Mouse (Mus musculus) liver, embryonic 12.5 days (tissue): ENCODE data around the gene Ace3. TPM values are rescaled to one million over a fixed set of nuclear protein-coding genes. Genes with fewer than 3 reads are reported as not detected.

ENCODE experiments used
- ATAC-seq: fragments of 200-750 bp; cut with Nextera tagmentation; 2 replicates; pipeline ENCODE4 v1.8.0; 2017; ENCODE audit warnings: moderate number of reproducible peaks, mild to moderate bottlenecking, moderate library complexity
- H3K27ac ChIP-seq: fragments of 300-500 bp; sonication (generic); 2 replicates; pipeline ENCODE4 v1.5.1; 2016; ENCODE audit warnings: mild to moderate bottlenecking
- H3K27me3 ChIP-seq: fragments of 300-500 bp; sonication (generic); replicated peaks from 2 replicates; pipeline ENCODE4 v1.6.1; 2016; ENCODE audit warnings: mild to moderate bottlenecking, moderate library complexity
- H3K36me3 ChIP-seq: fragments of 300-500 bp; sonication (generic); 2 replicates; pipeline ENCODE4 v1.6.1; 2016; ENCODE audit warnings: mild to moderate bottlenecking, moderate library complexity
- H3K4me1 ChIP-seq: fragments of 300-500 bp; sonication (generic); 2 replicates; pipeline ENCODE4 v1.6.1; 2016
- H3K4me2 ChIP-seq: fragments of 300-500 bp; sonication (generic); 2 replicates; pipeline ENCODE4 v1.6.1; 2016; ENCODE audit warnings: mild to moderate bottlenecking, moderate library complexity
- H3K4me3 ChIP-seq: fragments of 300-500 bp; sonication (generic); 2 replicates; pipeline ENCODE4 v1.5.1; 2016; ENCODE audit warnings: mild to moderate bottlenecking, moderate library complexity
- H3K9ac ChIP-seq: fragments of 300-500 bp; sonication (generic); 2 replicates; pipeline ENCODE4 v1.6.1; 2016; ENCODE audit warnings: mild to moderate bottlenecking, moderate library complexity
- H3K9me3 ChIP-seq: fragments of 300-500 bp; sonication (generic); replicated peaks from 2 replicates; pipeline ENCODE4 v1.6.1; 2016; ENCODE audit warnings: mild to moderate bottlenecking, moderate library complexity
- WGBS: fragments of 180-500 bp; shearing (Covaris S2); methylation state at CpG from one replicate; pipeline ENCODE4 v1.1.7; 2016; ENCODE audit not compliant: insufficient replicate concordance; 5-methylcytosine and 5-hydroxymethylcytosine counted together
- polyA plus RNA-seq: library from polyadenylated mRNA; unstranded; fragments of >200 nt; fragmentation: Nextera tagmentation; extraction: Ambion mirVana; gene quantifications from 2 replicates; pipeline ENCODE4 v1.2.1, GENCODE M21; 2016

The Ace3 gene
- not detected in 2 replicates for polyA plus RNA-seq

GRCm38 (mm10) chr11:105994375-105994774, at the start of gene Ace3:
Gene Ace3, plus strand, starts transcription at chr11:105994675.
- Histone ChIP-seq H3K27ac (no peak within 1 kb of the TSS), H3K36me3 (no peaks in the 10 kb centered on the region), H3K4me3 (no peak within 1 kb of the TSS), H3K9ac (no peak within 1 kb of the TSS), H3K4me1 (0 out of 2 replicates have a peak, but pooled peaks cover 3% of the 10 kb centered on the region), H3K4me2 (no peak within 1 kb of the TSS), H3K27me3 (peaks cover 17% of the 10 kb centered on the region), H3K9me3 (no peaks in the 10 kb centered on the region)
- WGBS = 85% methylated on average over 3 of the region's 3 CpGs
- ATAC-seq = no peak

- H3K4me3 ChIP-seq = peak overlapping the region; percentile 68
Observed at GRCm38 (mm10) chr11:105944770-105945672, 49.5 kb upstream of the Ace3 start.

GRCm38 (mm10) chr11:105946694-105947154, 47.8 kb upstream of the Ace3 start:
- peaks cover 58% of the 10 kb centered on the region for H3K27me3 ChIP-seq
- 15% methylated on average over 11 of the region's 11 CpGs for WGBS
- peak overlapping the region; percentile 11; the same call in 1 of the 2 replicates for H3K4me2 ChIP-seq
- peaks cover 41% of the 10 kb centered on the region for H3K4me1 ChIP-seq
- no peak overlapping the region for H3K9ac ChIP-seq
- H3K36me3 ChIP-seq = no peaks in the 10 kb centered on the region
- no peak for ATAC-seq
- H3K27ac ChIP-seq = no peak overlapping the region
- no peak overlapping the region for H3K4me3 ChIP-seq
- no peaks in the 10 kb centered on the region for H3K9me3 ChIP-seq

More at GRCm38 (mm10) chr11:105944770-105945672, 49.5 kb upstream of the Ace3 start:
- Histone ChIP-seq H3K27ac (no peak overlapping the region), H3K4me1 (peaks cover 41% of the 10 kb centered on the region), H3K9ac (peak overlapping the region; percentile 62; the same call in 1 of the 2 replicates), H3K9me3 (no peaks in the 10 kb centered on the region), H3K36me3 (no peaks in the 10 kb centered on the region), H3K27me3 (peaks cover 73% of the 10 kb centered on the region), H3K4me2 (peak overlapping the region; percentile 98)
- WGBS = 64% methylated on average over 16 of the region's 16 CpGs
- ATAC-seq = no peak

GRCm38 (mm10) chr11:105948255-105948654, 46.2 kb upstream of the Ace3 start:
- Histone ChIP-seq H3K36me3 (no peaks in the 10 kb centered on the region), H3K9me3 (no peaks in the 10 kb centered on the region), H3K4me1 (peaks cover 33% of the 10 kb centered on the region), H3K9ac (no peak overlapping the region), H3K27ac (no peak overlapping the region), H3K4me3 (no peak overlapping the region), H3K27me3 (peaks cover 55% of the 10 kb centered on the region), H3K4me2 (no peak overlapping the region)
- no peak for ATAC-seq
- 30% methylated on average over 2 of the region's 2 CpGs for WGBS

- no peaks in the 10 kb centered on the region for H3K36me3 ChIP-seq
- no peak overlapping the region for H3K4me2 ChIP-seq
- 40% methylated on average over 4 of the region's 4 CpGs for WGBS
- no peak for ATAC-seq
- peaks cover 12% of the 10 kb centered on the region for H3K4me1 ChIP-seq
- H3K27ac ChIP-seq = no peak overlapping the region
- H3K9ac ChIP-seq = no peak overlapping the region
- H3K27me3 ChIP-seq = peaks cover 33% of the 10 kb centered on the region
- H3K4me3 ChIP-seq = no peak overlapping the region
- no peaks in the 10 kb centered on the region for H3K9me3 ChIP-seq
Observed at GRCm38 (mm10) chr11:105950519-105950918, 44.0 kb upstream of the Ace3 start.

GRCm38 (mm10) chr11:105951601-105952044, 42.9 kb upstream of the Ace3 start:
- peaks cover 7% of the 10 kb centered on the region for H3K4me1 ChIP-seq
- 48% methylated on average over 3 of the region's 3 CpGs for WGBS
- ATAC-seq = no peak

GRCm38 (mm10) chr11:105952111-105952510, 42.4 kb upstream of the Ace3 start:
- H3K27me3 ChIP-seq = peaks cover 37% of the 10 kb centered on the region
- no peak overlapping the region for H3K4me2 ChIP-seq
- H3K4me1 ChIP-seq = peaks cover 2% of the 10 kb centered on the region; the same call in 1 of the 2 replicates
- H3K27ac ChIP-seq = no peak overlapping the region
- H3K36me3 ChIP-seq = no peaks in the 10 kb centered on the region
- no peak overlapping the region for H3K4me3 ChIP-seq
- 65% methylated on average over 9 of the region's 9 CpGs for WGBS
- ATAC-seq = no peak
- H3K9me3 ChIP-seq = no peaks in the 10 kb centered on the region
- H3K9ac ChIP-seq = no peak overlapping the region

More at GRCm38 (mm10) chr11:105951601-105952044, 42.9 kb upstream of the Ace3 start:
- Histone ChIP-seq H3K9me3 (no peaks in the 10 kb centered on the region), H3K4me3 (no peak overlapping the region), H3K4me2 (no peak overlapping the region), H3K27ac (no peak overlapping the region), H3K36me3 (no peaks in the 10 kb centered on the region), H3K9ac (no peak overlapping the region), H3K27me3 (peaks cover 32% of the 10 kb centered on the region)

- 56% methylated on average over 12 of the region's 12 CpGs for WGBS
- Histone ChIP-seq H3K27ac (no peak within 1 kb of the TSS), H3K4me3 (no peak within 1 kb of the TSS), H3K4me1 (no peaks in the 10 kb centered on the region), H3K9ac (no peak within 1 kb of the TSS), H3K9me3 (no peaks in the 10 kb centered on the region), H3K4me2 (no peak within 1 kb of the TSS), H3K36me3 (no peaks in the 10 kb centered on the region), H3K27me3 (peaks cover 37% of the 10 kb centered on the region)
- ATAC-seq = no peak
Observed at GRCm38 (mm10) chr11:105952911-105953386, 41.5 kb upstream of the Ace3 start, which contains the start of gene Cyb561. Gene Cyb561, minus strand, starts transcription at chr11:105953336.

GRCm38 (mm10) chr11:105953402-105953801, 41.1 kb upstream of the Ace3 start:
- ATAC-seq = no peak
- WGBS = 56% methylated on average over 6 of the region's 6 CpGs

GRCm38 (mm10) chr11:105955815-105956430, 38.6 kb upstream of the Ace3 start:
- H3K27me3 ChIP-seq = peaks cover 45% of the 10 kb centered on the region
- 83% methylated on average over 28 of the region's 28 CpGs for WGBS
- no peak overlapping the region for H3K4me3 ChIP-seq
- ATAC-seq = no peak
- H3K36me3 ChIP-seq = no peaks in the 10 kb centered on the region
- H3K27ac ChIP-seq = no peak overlapping the region
- no peak overlapping the region for H3K9ac ChIP-seq
- H3K9me3 ChIP-seq = no peaks in the 10 kb centered on the region
- peaks cover 8% of the 10 kb centered on the region for H3K4me1 ChIP-seq
- H3K4me2 ChIP-seq = no peak overlapping the region

More at GRCm38 (mm10) chr11:105953402-105953801, 41.1 kb upstream of the Ace3 start:
- peaks cover 40% of the 10 kb centered on the region for H3K27me3 ChIP-seq
- H3K9ac ChIP-seq = no peak overlapping the region
- no peak overlapping the region for H3K4me2 ChIP-seq
- no peaks in the 10 kb centered on the region for H3K9me3 ChIP-seq
- H3K4me1 ChIP-seq = no peaks in the 10 kb centered on the region
- H3K27ac ChIP-seq = no peak overlapping the region
- H3K36me3 ChIP-seq = no peaks in the 10 kb centered on the region
- no peak overlapping the region for H3K4me3 ChIP-seq

GRCm38 (mm10) chr11:105957501-105957900, 37.0 kb upstream of the Ace3 start:
- H3K27me3 ChIP-seq = peaks cover 42% of the 10 kb centered on the region
- H3K27ac ChIP-seq = no peak overlapping the region
- H3K4me1 ChIP-seq = peaks cover 8% of the 10 kb centered on the region
- no peak overlapping the region for H3K4me2 ChIP-seq
- no peaks in the 10 kb centered on the region for H3K9me3 ChIP-seq
- no peak overlapping the region for H3K4me3 ChIP-seq
- H3K9ac ChIP-seq = no peak overlapping the region
- H3K36me3 ChIP-seq = no peaks in the 10 kb centered on the region
- 42% methylated on average over 6 of the region's 6 CpGs for WGBS
- ATAC-seq = no peak

- 30% methylated on average over 1 of the region's 1 CpGs for WGBS
- ATAC-seq = no peak
- peaks cover 8% of the 10 kb centered on the region for H3K4me1 ChIP-seq
Observed at GRCm38 (mm10) chr11:105958566-105958965, 35.9 kb upstream of the Ace3 start.

More at GRCm38 (mm10) chr11:105958566-105958965, 35.9 kb upstream of the Ace3 start:
- Histone ChIP-seq H3K9ac (no peak overlapping the region), H3K36me3 (no peaks in the 10 kb centered on the region), H3K27me3 (peaks cover 37% of the 10 kb centered on the region), H3K27ac (no peak overlapping the region), H3K4me3 (no peak overlapping the region), H3K9me3 (no peaks in the 10 kb centered on the region), H3K4me2 (no peak overlapping the region)
